Mouse (Mus musculus): ENCODE data around the gene Pik3ap1. TPM values are rescaled to one million over a fixed set of nuclear protein-coding genes. Genes with fewer than 3 reads are reported as not detected.

Pik3ap1 gene
- polyA plus RNA-seq, 1 experiment, result not detected

- TF ChIP-seq POLR2A (IDR thresholded peaks at IDR 0.05; ENCODE audit: insufficient read depth, low read depth, low read length) (no peak), CTCF (IDR thresholded peaks at IDR 0.05; ENCODE audit: insufficient read depth, low read depth, low read length) (no peak)
- Histone ChIP-seq H3K4me3 (ENCODE audit: insufficient read depth, low read depth, low read length) (no peak overlapping the region), H3K4me1 (ENCODE audit: control insufficient read depth, insufficient read depth, low read length) (peaks cover 6% of the 10 kb centered on the region), H3K27ac (ENCODE audit: insufficient read depth, low read depth, low read length) (no peak overlapping the region)
- WGBS, result 65% methylated on average over 6 of the region's 6 CpGs
Observed at GRCm38 (mm10) chr19:41389351-41389750, 4.4 kb upstream of the Pik3ap1 start.

- Histone ChIP-seq H3K4me1 (ENCODE audit: control insufficient read depth, insufficient read depth, low read length) (peaks cover 6% of the 10 kb centered on the region), H3K27ac (ENCODE audit: insufficient read depth, low read depth, low read length) (no peak overlapping the region), H3K4me3 (ENCODE audit: insufficient read depth, low read depth, low read length) (no peak overlapping the region)
- TF ChIP-seq POLR2A (IDR thresholded peaks at IDR 0.05; ENCODE audit: insufficient read depth, low read depth, low read length) (no peak), CTCF (IDR thresholded peaks at IDR 0.05; ENCODE audit: insufficient read depth, low read depth, low read length) (no peak)
- 96% methylated on average over 7 of the region's 7 CpGs for WGBS
Observed at GRCm38 (mm10) chr19:41388242-41388641, 3.3 kb upstream of the Pik3ap1 start.

GRCm38 (mm10) chr19:41387262-41387661 is 2.4 kb upstream of the Pik3ap1 start:
- 99% methylated on average over 2 of the region's 2 CpGs for WGBS
- H3K4me1 ChIP-seq (ENCODE audit: control insufficient read depth, insufficient read depth, low read length), result peaks cover 6% of the 10 kb centered on the region

GRCm38 (mm10) chr19:41384406-41384851 is 473 bp downstream of the Pik3ap1 start:
- WGBS, result 15% methylated on average over 12 of the region's 12 CpGs
- TF ChIP-seq CTCF (IDR thresholded peaks at IDR 0.05; ENCODE audit: insufficient read depth, low read depth, low read length) (no peak), POLR2A (IDR thresholded peaks at IDR 0.05; ENCODE audit: insufficient read depth, low read depth, low read length) (no peak)
- Histone ChIP-seq H3K4me3 (ENCODE audit: insufficient read depth, low read depth, low read length) (peak overlapping the region; percentile 39), H3K4me1 (ENCODE audit: control insufficient read depth, insufficient read depth, low read length) (peaks cover 6% of the 10 kb centered on the region), H3K27ac (ENCODE audit: insufficient read depth, low read depth, low read length) (no peak overlapping the region)

More at GRCm38 (mm10) chr19:41387262-41387661, 2.4 kb upstream of the Pik3ap1 start:
- TF ChIP-seq POLR2A (IDR thresholded peaks at IDR 0.05; ENCODE audit: insufficient read depth, low read depth, low read length), result no peak
- TF ChIP-seq CTCF (IDR thresholded peaks at IDR 0.05; ENCODE audit: insufficient read depth, low read depth, low read length), result no peak
- H3K4me3 ChIP-seq (ENCODE audit: insufficient read depth, low read depth, low read length), result no peak overlapping the region
- no peak overlapping the region for H3K27ac ChIP-seq (ENCODE audit: insufficient read depth, low read depth, low read length)

- TF ChIP-seq CTCF (IDR thresholded peaks at IDR 0.05; ENCODE audit: insufficient read depth, low read depth, low read length) (no peak), POLR2A (IDR thresholded peaks at IDR 0.05; ENCODE audit: insufficient read depth, low read depth, low read length) (no peak)
- Histone ChIP-seq H3K4me1 (ENCODE audit: control insufficient read depth, insufficient read depth, low read length) (peaks cover 6% of the 10 kb centered on the region), H3K27ac (ENCODE audit: insufficient read depth, low read depth, low read length) (no peak overlapping the region), H3K4me3 (ENCODE audit: insufficient read depth, low read depth, low read length) (no peak overlapping the region)
- 79% methylated on average over 3 of the region's 3 CpGs for WGBS
Observed at GRCm38 (mm10) chr19:41382391-41382978, 2.4 kb downstream of the Pik3ap1 start.

- Histone ChIP-seq H3K4me3 (ENCODE audit: insufficient read depth, low read depth, low read length) (no peak overlapping the region), H3K27ac (ENCODE audit: insufficient read depth, low read depth, low read length) (no peak overlapping the region), H3K4me1 (ENCODE audit: control insufficient read depth, insufficient read depth, low read length) (peaks cover 6% of the 10 kb centered on the region)
- WGBS, result 74% methylated on average over 9 of the region's 9 CpGs
- TF ChIP-seq POLR2A (IDR thresholded peaks at IDR 0.05; ENCODE audit: insufficient read depth, low read depth, low read length) (no peak), CTCF (IDR thresholded peaks at IDR 0.05; ENCODE audit: insufficient read depth, low read depth, low read length) (no peak)
Observed at GRCm38 (mm10) chr19:41381581-41382239, 3.2 kb downstream of the Pik3ap1 start.

- no peak overlapping the region for H3K4me3 ChIP-seq (ENCODE audit: insufficient read depth, low read depth, low read length)
- TF ChIP-seq CTCF (IDR thresholded peaks at IDR 0.05; ENCODE audit: insufficient read depth, low read depth, low read length) (no peak), POLR2A (IDR thresholded peaks at IDR 0.05; ENCODE audit: insufficient read depth, low read depth, low read length) (no peak)
- H3K27ac ChIP-seq (ENCODE audit: insufficient read depth, low read depth, low read length), result no peak overlapping the region
- WGBS, result 95% methylated on average over 3 of the region's 3 CpGs
- no peaks in the 10 kb centered on the region for H3K4me1 ChIP-seq (ENCODE audit: control insufficient read depth, insufficient read depth, low read length)
Observed at GRCm38 (mm10) chr19:41379195-41379594, 5.7 kb downstream of the Pik3ap1 start.

- TF ChIP-seq POLR2A (IDR thresholded peaks at IDR 0.05; ENCODE audit: insufficient read depth, low read depth, low read length) (no peak), CTCF (IDR thresholded peaks at IDR 0.05; ENCODE audit: insufficient read depth, low read depth, low read length) (no peak)
- Histone ChIP-seq H3K4me1 (ENCODE audit: control insufficient read depth, insufficient read depth, low read length) (no peaks in the 10 kb centered on the region), H3K4me3 (ENCODE audit: insufficient read depth, low read depth, low read length) (no peak overlapping the region), H3K27ac (ENCODE audit: insufficient read depth, low read depth, low read length) (no peak overlapping the region)
- WGBS, result 81% methylated on average over 21 of the region's 21 CpGs
Observed at GRCm38 (mm10) chr19:41375791-41376190, 9.1 kb downstream of the Pik3ap1 start.

GRCm38 (mm10) chr19:41375096-41375495 is 9.8 kb downstream of the Pik3ap1 start:
- Histone ChIP-seq H3K4me1 (ENCODE audit: control insufficient read depth, insufficient read depth, low read length) (no peaks in the 10 kb centered on the region), H3K4me3 (ENCODE audit: insufficient read depth, low read depth, low read length) (no peak overlapping the region), H3K27ac (ENCODE audit: insufficient read depth, low read depth, low read length) (no peak overlapping the region)
- 96% methylated on average over 1 of the region's 1 CpGs for WGBS
- TF ChIP-seq CTCF (IDR thresholded peaks at IDR 0.05; ENCODE audit: insufficient read depth, low read depth, low read length) (no peak), POLR2A (IDR thresholded peaks at IDR 0.05; ENCODE audit: insufficient read depth, low read depth, low read length) (no peak)

All from olfactory bulb, adult 2 months (tissue).